Mouse (Mus musculus): Measurements from ENCODE around the gene Gpr1. TPM values are rescaled to one million over a fixed set of nuclear protein-coding genes. Genes with fewer than 3 reads are reported as not detected.

Gene Gpr1
- 0.21 and 0.33 TPM in 2 replicates for polyA plus RNA-seq (2015; fragmentation: Nextera tagmentation; extraction: Ambion mirVana)

- Histone ChIP-seq H3K4me1 (replicated peaks) (no peaks in the 10 kb centered on the region), H3K9me3 (no peaks in the 10 kb centered on the region), H3K27me3 (replicated peaks) (no peaks in the 10 kb centered on the region), H3K4me3 (replicated peaks) (no peak within 1 kb of the TSS), H3K36me3 (no peaks in the 10 kb centered on the region), H3K4me2 (replicated peaks) (peak within 1 kb of the TSS; percentile 42), H3K27ac (no peak within 1 kb of the TSS), H3K9ac (no peak within 1 kb of the TSS)
- ATAC-seq = no peak
- 33% methylated on average over 3 of the region's 3 CpGs for WGBS
These were observed at the start of gene Gpr1 for GRCm38 (mm10) chr1:63214271-63214558. Gpr1 (minus strand) TSS chr1:63214543.

DNA sequence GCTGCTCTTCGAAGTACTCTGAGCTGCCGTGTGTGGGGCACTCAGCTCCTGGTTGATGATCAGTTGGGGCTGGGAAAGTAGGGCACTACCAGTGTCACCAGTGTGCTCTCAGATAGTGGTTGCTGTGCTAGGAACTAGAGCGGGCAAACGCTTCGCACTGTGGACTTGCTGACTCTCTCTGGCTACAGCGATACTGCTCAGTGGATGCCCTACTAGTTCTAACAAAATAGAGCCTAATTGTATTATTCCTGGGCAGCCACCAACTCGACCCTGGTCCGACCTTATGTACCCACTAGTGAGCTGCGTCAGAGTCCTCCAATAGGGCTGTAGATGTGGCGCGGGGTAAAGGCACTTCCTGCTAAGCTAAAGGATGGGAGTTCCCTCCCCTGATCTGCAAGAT is 49.3 kb upstream of the Gpr1 start:
- Histone ChIP-seq H3K36me3 (no peaks in the 10 kb centered on the region), H3K27ac (no peak overlapping the region), H3K4me1 (replicated peaks) (no peaks in the 10 kb centered on the region), H3K9me3 (no peaks in the 10 kb centered on the region), H3K9ac (no peak overlapping the region), H3K4me2 (replicated peaks) (no peak overlapping the region), H3K27me3 (replicated peaks) (peaks cover 62% of the 10 kb centered on the region), H3K4me3 (replicated peaks) (no peak overlapping the region)
- WGBS = 49% methylated on average over 11 of the region's 11 CpGs
- no peak for ATAC-seq

GRCm38 (mm10) chr1:63261041-63261590 is 46.8 kb upstream of the Gpr1 start:
- Histone ChIP-seq H3K36me3 (no peaks in the 10 kb centered on the region), H3K9ac (no peak overlapping the region), H3K27me3 (replicated peaks) (peaks cover 64% of the 10 kb centered on the region), H3K9me3 (no peaks in the 10 kb centered on the region), H3K4me1 (replicated peaks) (no peaks in the 10 kb centered on the region), H3K27ac (no peak overlapping the region), H3K4me3 (replicated peaks) (no peak overlapping the region), H3K4me2 (replicated peaks) (no peak overlapping the region)
- 47% methylated on average over 17 of the region's 17 CpGs for WGBS
- ATAC-seq = no peak

- Histone ChIP-seq H3K4me3 (replicated peaks) (no peak overlapping the region), H3K4me1 (replicated peaks) (no peaks in the 10 kb centered on the region), H3K36me3 (no peaks in the 10 kb centered on the region), H3K27me3 (replicated peaks) (peaks cover 64% of the 10 kb centered on the region), H3K4me2 (replicated peaks) (no peak overlapping the region), H3K9me3 (no peaks in the 10 kb centered on the region), H3K9ac (no peak overlapping the region), H3K27ac (no peak overlapping the region)
- WGBS = 46% methylated on average over 5 of the region's 5 CpGs
- ATAC-seq = no peak
These were observed 46.3 kb upstream of the Gpr1 start for GRCm38 (mm10) chr1:63260742-63261033.

DNA sequence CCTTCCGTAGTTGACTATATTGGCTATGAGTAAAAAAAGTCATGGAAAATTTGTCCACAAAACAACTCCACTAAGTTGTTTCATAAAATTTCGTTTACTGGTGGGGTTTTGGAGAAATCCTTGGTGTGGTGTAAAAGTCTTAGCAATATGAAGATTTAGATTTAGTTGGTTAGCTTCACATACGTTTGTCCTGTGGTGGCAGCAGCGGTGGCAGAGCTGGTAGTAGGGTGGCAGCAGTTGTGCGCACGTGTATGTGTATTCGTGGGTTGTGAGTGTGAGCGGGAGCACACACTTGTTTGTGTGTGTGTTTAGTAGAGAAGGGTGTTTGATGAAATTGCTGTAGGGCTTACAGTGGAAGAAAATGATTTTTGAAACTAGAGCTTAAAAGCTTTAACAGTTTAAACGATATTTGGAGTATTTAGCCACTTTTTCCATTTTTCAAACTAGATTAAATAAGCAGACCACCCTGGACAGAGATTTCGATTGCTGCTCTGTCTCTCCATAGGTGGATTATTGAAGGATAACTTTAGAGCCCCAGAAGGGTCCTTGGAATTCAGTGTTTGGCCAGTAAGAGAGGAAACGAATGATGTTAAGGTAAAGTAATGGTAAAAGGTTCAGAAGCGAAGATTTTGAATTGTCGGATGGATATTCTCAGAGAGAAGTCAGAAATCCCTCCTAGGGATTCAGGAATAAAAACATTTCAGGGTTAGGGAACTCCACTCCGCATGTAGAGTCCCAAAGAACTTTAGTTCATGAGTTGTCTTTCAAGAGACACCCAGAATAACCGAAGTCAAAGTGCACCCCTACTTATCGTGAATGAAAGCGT is 45.8 kb upstream of the Gpr1 start:
- H3K4me3 ChIP-seq (replicated peaks) = no peak overlapping the region
- H3K27me3 ChIP-seq (replicated peaks) = peaks cover 65% of the 10 kb centered on the region
- H3K9ac ChIP-seq = no peak overlapping the region
- WGBS = 45% methylated on average over 17 of the region's 17 CpGs
- no peaks in the 10 kb centered on the region for H3K9me3 ChIP-seq
- H3K4me2 ChIP-seq (replicated peaks) = no peak overlapping the region
- H3K27ac ChIP-seq = no peak overlapping the region
- H3K36me3 ChIP-seq = no peaks in the 10 kb centered on the region
- ATAC-seq = no peak
- no peaks in the 10 kb centered on the region for H3K4me1 ChIP-seq (replicated peaks)

DNA sequence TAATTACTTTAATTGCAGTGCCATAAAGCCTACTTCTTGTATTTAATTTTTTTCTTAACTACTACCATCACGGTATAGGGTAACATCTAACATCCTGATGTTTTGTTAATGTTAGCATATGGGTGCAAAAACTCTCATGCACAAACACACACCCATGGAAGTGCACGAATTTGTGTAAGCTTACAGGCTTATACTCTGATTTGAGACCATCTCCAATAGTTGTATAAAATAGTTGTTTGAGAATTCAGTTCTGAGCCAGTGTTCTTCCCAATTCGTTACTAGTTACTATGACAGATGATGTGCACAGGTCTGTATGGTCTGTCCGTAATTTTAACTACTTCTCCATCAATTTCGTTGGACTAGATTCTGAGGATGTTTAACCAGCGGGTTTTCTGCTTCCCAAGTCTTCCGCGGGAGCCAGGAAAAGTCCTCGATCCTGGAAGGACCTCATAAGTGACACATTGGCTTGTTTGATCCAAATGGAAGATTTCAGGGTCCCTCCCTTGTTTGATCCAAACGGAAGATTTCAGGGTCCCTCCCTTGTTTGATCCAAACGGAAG is 45.0 kb upstream of the Gpr1 start:
- H3K9me3 ChIP-seq = no peaks in the 10 kb centered on the region
- no peak overlapping the region for H3K9ac ChIP-seq
- no peak for ATAC-seq
- H3K36me3 ChIP-seq = no peaks in the 10 kb centered on the region
- H3K27ac ChIP-seq = no peak overlapping the region
- no peak overlapping the region for H3K4me2 ChIP-seq (replicated peaks)
- H3K4me3 ChIP-seq (replicated peaks) = no peak overlapping the region
- peaks cover 61% of the 10 kb centered on the region for H3K27me3 ChIP-seq (replicated peaks)
- WGBS = 44% methylated on average over 11 of the region's 11 CpGs
- H3K4me1 ChIP-seq (replicated peaks) = no peaks in the 10 kb centered on the region

- no peak overlapping the region for H3K9ac ChIP-seq
- no peak overlapping the region for H3K4me2 ChIP-seq (replicated peaks)
- no peak overlapping the region for H3K4me3 ChIP-seq (replicated peaks)
- H3K36me3 ChIP-seq = no peaks in the 10 kb centered on the region
- whole genome bisulfite sequencing = 56% methylated on average over 2 of the region's 2 CpGs
- no peak overlapping the region for H3K27ac ChIP-seq
- no peak for ATAC-seq
- H3K27me3 ChIP-seq (replicated peaks) = peaks cover 57% of the 10 kb centered on the region
- H3K4me1 ChIP-seq (replicated peaks) = no peaks in the 10 kb centered on the region
- no peaks in the 10 kb centered on the region for H3K9me3 ChIP-seq
These were observed 44.2 kb upstream of the Gpr1 start for GRCm38 (mm10) chr1:63258501-63258900.

DNA sequence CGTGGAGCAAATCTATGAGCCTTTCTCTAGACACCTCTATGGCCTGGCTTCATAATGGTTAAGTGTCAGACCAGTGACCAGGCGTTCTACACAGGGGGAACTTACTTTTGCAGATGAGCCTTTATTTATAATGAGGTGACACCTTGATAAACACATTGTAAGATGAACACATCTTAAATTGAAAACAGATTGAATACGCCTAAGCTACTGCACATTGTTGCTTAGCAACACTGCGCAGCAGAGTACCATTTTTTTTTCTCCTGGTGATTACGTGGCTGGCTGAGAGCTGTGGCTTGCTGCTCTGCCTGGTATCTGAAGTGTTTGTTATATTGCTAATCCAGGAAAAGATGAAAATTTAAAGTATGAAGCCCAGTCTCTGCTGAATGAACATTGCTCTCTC is 41.7 kb upstream of the Gpr1 start:
- H3K36me3 ChIP-seq = no peaks in the 10 kb centered on the region
- no peak overlapping the region for H3K27ac ChIP-seq
- no peak overlapping the region for H3K9ac ChIP-seq
- H3K27me3 ChIP-seq (replicated peaks) = peaks cover 63% of the 10 kb centered on the region
- no peak for ATAC-seq
- no peaks in the 10 kb centered on the region for H3K4me1 ChIP-seq (replicated peaks)
- no peak overlapping the region for H3K4me2 ChIP-seq (replicated peaks)
- 18% methylated on average over 5 of the region's 5 CpGs for WGBS
- H3K4me3 ChIP-seq (replicated peaks) = no peak overlapping the region
- no peaks in the 10 kb centered on the region for H3K9me3 ChIP-seq

GRCm38 (mm10) chr1:63255101-63255500 is 40.8 kb upstream of the Gpr1 start:
- no peak for ATAC-seq
- Histone ChIP-seq H3K27me3 (replicated peaks) (peaks cover 60% of the 10 kb centered on the region), H3K4me1 (replicated peaks) (no peaks in the 10 kb centered on the region), H3K9me3 (no peaks in the 10 kb centered on the region), H3K36me3 (no peaks in the 10 kb centered on the region), H3K9ac (no peak overlapping the region), H3K4me3 (replicated peaks) (no peak overlapping the region), H3K27ac (no peak overlapping the region), H3K4me2 (replicated peaks) (no peak overlapping the region)
- WGBS = 23% methylated on average over 4 of the region's 4 CpGs

DNA sequence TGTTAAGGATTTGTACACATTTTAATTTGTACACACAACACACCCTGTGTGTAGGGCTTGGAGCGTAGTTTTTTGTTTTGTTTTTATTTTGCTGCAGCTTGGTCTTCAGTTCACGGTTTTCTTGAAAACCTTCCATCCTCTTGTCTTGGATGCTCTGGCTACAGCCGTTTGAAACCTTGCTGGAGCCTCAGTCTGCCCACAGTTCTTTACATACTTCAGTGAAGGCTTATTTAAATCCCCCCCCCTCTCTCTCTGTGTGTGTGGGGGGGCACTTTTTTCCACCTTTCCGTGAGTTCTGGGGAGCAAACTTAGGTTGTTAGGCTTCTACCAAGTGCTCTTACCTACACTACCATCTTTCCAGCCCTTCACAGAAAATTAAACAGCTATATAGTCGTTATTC is 38.9 kb upstream of the Gpr1 start:
- Histone ChIP-seq H3K36me3 (no peaks in the 10 kb centered on the region), H3K9me3 (no peaks in the 10 kb centered on the region), H3K27ac (no peak overlapping the region), H3K4me3 (replicated peaks) (no peak overlapping the region), H3K4me2 (replicated peaks) (no peak overlapping the region), H3K4me1 (replicated peaks) (0 out of 2 replicates have a peak, but pooled peaks cover under 1% of the 10 kb centered on the region), H3K27me3 (replicated peaks) (peaks cover 71% of the 10 kb centered on the region), H3K9ac (no peak overlapping the region)
- ATAC-seq = no peak
- 46% methylated on average over 5 of the region's 5 CpGs for WGBS

DNA sequence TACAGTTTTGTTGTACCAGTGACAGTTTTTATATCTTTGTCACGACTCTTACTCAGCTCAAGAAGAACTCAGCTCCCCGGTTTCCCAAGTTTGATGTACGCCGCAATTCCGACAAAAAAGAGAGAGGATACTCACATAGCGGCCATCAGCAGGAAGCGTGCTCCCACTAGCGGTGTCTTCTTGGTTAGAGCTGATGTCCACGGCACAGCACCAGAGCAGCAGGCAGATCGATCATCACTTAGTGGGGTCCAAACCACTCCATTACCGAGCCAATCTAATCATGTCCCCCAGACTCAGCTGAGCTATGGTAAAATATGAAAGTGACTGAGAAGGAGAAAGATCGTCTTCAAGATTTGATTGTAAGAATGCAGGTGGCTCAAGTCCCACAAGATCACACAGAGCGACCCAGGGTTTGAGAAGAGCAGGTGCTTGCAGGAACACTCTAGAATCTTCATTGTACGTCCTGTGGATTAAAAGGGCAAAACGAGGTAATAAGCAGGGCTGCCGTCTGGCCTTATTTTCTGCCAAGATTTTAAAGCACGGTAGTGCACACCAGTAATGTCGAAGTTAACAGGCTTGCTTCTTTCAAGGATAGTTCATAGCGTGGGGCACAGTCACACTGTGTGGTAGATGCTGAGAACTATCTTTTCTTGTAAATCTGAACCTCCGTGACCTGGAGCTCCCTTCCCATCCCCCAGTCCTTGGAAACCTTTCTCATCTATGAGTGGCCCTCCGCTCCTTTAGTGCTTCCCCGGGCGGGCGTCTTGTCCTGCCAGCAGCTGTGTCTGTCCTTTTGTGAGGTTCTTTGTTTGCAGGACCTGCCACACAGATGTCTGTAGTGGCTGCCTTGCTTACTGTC is 38.2 kb upstream of the Gpr1 start:
- ATAC-seq = 0 out of 2 replicates have a peak, but pooled peaks have one; percentile 36
- Histone ChIP-seq H3K9me3 (no peaks in the 10 kb centered on the region), H3K9ac (no peak overlapping the region), H3K27ac (no peak overlapping the region), H3K36me3 (no peaks in the 10 kb centered on the region), H3K4me2 (replicated peaks) (no peak overlapping the region), H3K4me1 (replicated peaks) (0 out of 2 replicates have a peak, but pooled peaks cover 4% of the 10 kb centered on the region), H3K4me3 (replicated peaks) (no peak overlapping the region), H3K27me3 (replicated peaks) (peaks cover 76% of the 10 kb centered on the region)
- 32% methylated on average over 24 of the region's 24 CpGs for WGBS

GRCm38 (mm10) chr1:63249261-63249660 is 34.9 kb upstream of the Gpr1 start:
- Histone ChIP-seq H3K27me3 (replicated peaks) (peaks cover 69% of the 10 kb centered on the region), H3K36me3 (no peaks in the 10 kb centered on the region)

More at GRCm38 (mm10) chr1:63249261-63249660, 34.9 kb upstream of the Gpr1 start:
- no peak overlapping the region for H3K27ac ChIP-seq
- ATAC-seq = no peak
- H3K4me3 ChIP-seq (replicated peaks) = no peak overlapping the region
- no peaks in the 10 kb centered on the region for H3K9me3 ChIP-seq
- WGBS = 56% methylated on average over 4 of the region's 4 CpGs
- no peak overlapping the region for H3K9ac ChIP-seq
- no peak overlapping the region for H3K4me2 ChIP-seq (replicated peaks)
- 0 out of 2 replicates have a peak, but pooled peaks cover 4% of the 10 kb centered on the region for H3K4me1 ChIP-seq (replicated peaks)
